7 mouse cellular contexts compared by ENCODE assay signal in genomic region chr12:103214270-103214669, GRCm38 (mm10). TPM values are rescaled to one million over a fixed set of nuclear protein-coding genes. Genes with fewer than 3 reads are reported as not detected.
DNase-seq lines count a peak whose midpoint lies in the region; ATAC-seq and TF ChIP-seq lines count a peak whose summit lies in the region.

No protein-coding gene starts in this region.

- intact Hi-C loops in heart, postnatal 36 days (cut with DNase I), result no loop called here

- no peak for TF ChIP-seq EP300 in liver, postnatal 0 days (IDR thresholded peaks at IDR 0.05; ENCODE audit: low read depth)

- no peak overlapping the region for H3K9ac ChIP-seq in lung, embryonic 15.5 days
- no peak overlapping the region for H3K9ac ChIP-seq in forebrain, embryonic 12.5 days
- H3K9ac ChIP-seq in midbrain, embryonic 16.5 days (ENCODE audit: low read depth, low read length), result no peak overlapping the region
- H3K9ac ChIP-seq in liver, postnatal 0 days (replicated peaks), result no peak overlapping the region

- H3K36me3 ChIP-seq in lung, embryonic 15.5 days, result no peaks in the 10 kb centered on the region
- H3K36me3 ChIP-seq in forebrain, embryonic 12.5 days (replicated peaks), result no peaks in the 10 kb centered on the region
- H3K36me3 ChIP-seq in midbrain, embryonic 16.5 days (ENCODE audit: control insufficient read depth, insufficient read depth, low read length), result no peaks in the 10 kb centered on the region
- no peaks in the 10 kb centered on the region for H3K36me3 ChIP-seq in liver, postnatal 0 days (replicated peaks; ENCODE audit: insufficient read depth, low read length)

- no peak overlapping the region for H3K4me2 ChIP-seq in lung, embryonic 15.5 days
- H3K4me2 ChIP-seq in forebrain, embryonic 12.5 days, result no peak overlapping the region
- H3K4me2 ChIP-seq in midbrain, embryonic 16.5 days (ENCODE audit: low read length), result no peak overlapping the region
- no peak overlapping the region for H3K4me2 ChIP-seq in liver, postnatal 0 days (ENCODE audit: low read depth, low read length)

- peaks cover 3% of the 10 kb centered on the region; the same call in 1 of the 2 replicates for H3K4me1 ChIP-seq in lung, embryonic 15.5 days
- peaks cover 13% of the 10 kb centered on the region for H3K4me1 ChIP-seq in forebrain, embryonic 12.5 days
- H3K4me1 ChIP-seq in midbrain, embryonic 16.5 days (ENCODE audit: control insufficient read depth, insufficient read depth, low read length), result peaks cover 7% of the 10 kb centered on the region
- no peaks in the 10 kb centered on the region for H3K4me1 ChIP-seq in liver, postnatal 0 days (ENCODE audit: insufficient read depth)

- WGBS in lung, embryonic 15.5 days, result 40% methylated on average over 10 of the region's 10 CpGs
- 45% methylated on average over 10 of the region's 10 CpGs for WGBS in forebrain, embryonic 12.5 days
- WGBS in midbrain, embryonic 16.5 days, result 22% methylated on average over 10 of the region's 10 CpGs
- WGBS in liver, postnatal 0 days (ENCODE audit: insufficient replicate concordance), result 68% methylated on average over 10 of the region's 10 CpGs

- H3K27ac ChIP-seq in lung, embryonic 15.5 days, result no peak overlapping the region
- peak overlapping the region; percentile 31; the same call in 1 of the 2 replicates for H3K27ac ChIP-seq in forebrain, embryonic 12.5 days
- H3K27ac ChIP-seq in midbrain, embryonic 16.5 days (ENCODE audit: low read length), result no peak overlapping the region
- no peak overlapping the region for H3K27ac ChIP-seq in liver, postnatal 0 days (ENCODE audit: low read depth)

- no peak overlapping the region for H3K4me3 ChIP-seq in lung, embryonic 15.5 days
- H3K4me3 ChIP-seq in forebrain, embryonic 12.5 days (replicated peaks), result no peak overlapping the region
- no peak overlapping the region for H3K4me3 ChIP-seq in midbrain, embryonic 16.5 days (ENCODE audit: low read depth, low read length)
- H3K4me3 ChIP-seq in liver, postnatal 0 days (ENCODE audit: low read depth, low read length), result no peak overlapping the region

- DNase-seq in lung, postnatal 25 days (ENCODE audit: low spot score), result no peak
- DNase-seq in heart, postnatal 36 days, result peak; percentile 5 to 13
- no peak for DNase-seq in liver, postnatal 0 days
- DNase-seq in B cell, adult 2 months, result no peak

- ATAC-seq in lung, embryonic 15.5 days (ENCODE audit: borderline replicate concordance, extremely low read depth, low FRiP score, low TSS enrichment), result peak; percentile 55; the same call in 1 of the 2 replicates
- ATAC-seq in forebrain, embryonic 12.5 days (ENCODE audit: low FRiP score), result peak; percentile 33; the same call in 1 of the 2 replicates
- ATAC-seq in midbrain, embryonic 16.5 days, result peak; percentile 78
- no peak for ATAC-seq in liver, postnatal 0 days

- H3K27me3 ChIP-seq in lung, embryonic 15.5 days, result no peaks in the 10 kb centered on the region
- H3K27me3 ChIP-seq in forebrain, embryonic 12.5 days, result no peaks in the 10 kb centered on the region
- no peaks in the 10 kb centered on the region for H3K27me3 ChIP-seq in midbrain, embryonic 16.5 days (ENCODE audit: control insufficient read depth, insufficient read depth, low read depth, low read length)
- no peaks in the 10 kb centered on the region for H3K27me3 ChIP-seq in liver, postnatal 0 days (ENCODE audit: insufficient read depth, low read length)

- TF ChIP-seq CTCF in liver, postnatal 0 days (IDR thresholded peaks at IDR 0.05; ENCODE audit: low read depth), result no peak

- H3K9me3 ChIP-seq in lung, embryonic 15.5 days, result no peaks in the 10 kb centered on the region
- H3K9me3 ChIP-seq in forebrain, embryonic 12.5 days, result no peaks in the 10 kb centered on the region
- H3K9me3 ChIP-seq in midbrain, embryonic 16.5 days (replicated peaks; ENCODE audit: control insufficient read depth, low read length, poor library complexity, severe bottlenecking), result no peaks in the 10 kb centered on the region
- H3K9me3 ChIP-seq in liver, postnatal 0 days (ENCODE audit: low read length), result no peaks in the 10 kb centered on the region

RNA-seq across cellular contexts. Expression of gene Prima1, which starts 27.7 kb away (rescaled TPM):
- polyA plus RNA-seq in lung, embryonic 15.5 days (2015; fragmentation: Nextera tagmentation; extraction: Ambion mirVana), result 0.34 and 0.36 TPM in 2 replicates
- 0.23 and 0.29 TPM in 2 replicates for polyA plus RNA-seq in forebrain, embryonic 12.5 days (2016; fragmentation: Nextera tagmentation; extraction: Ambion mirVana)
- under 1 TPM in 1 of 2 experiments, not detected in 1; 0.43 TPM for total RNA-seq in heart, postnatal 36 days (2021)
- 0.48 and 0.55 TPM in 2 replicates for polyA plus RNA-seq in midbrain, embryonic 16.5 days (2015; fragmentation: Nextera tagmentation; extraction: Ambion mirVana)
- polyA plus RNA-seq in liver, postnatal 0 days (2015; fragmentation: Nextera tagmentation; extraction: Ambion mirVana), result not detected in 2 replicates

Comparison
In these comparisons a context has a peak if more than half of its experiments do, and no peak if none do; other contexts are left out.
1. DNase-seq: peak in heart, postnatal 36 days (2 of 2); none in lung, postnatal 25 days (single experiment), liver, postnatal 0 days (single experiment) and B cell, adult 2 months (0 of 2).